Mouse (Mus musculus): ENCODE data around the gene Akr1c6.

GRCm38 (mm10) chr13:4385541-4385940 is 48.6 kb upstream of the Akr1c6 start:
- TF ChIP-seq CTCF (IDR thresholded peaks at IDR 0.05; ENCODE audit: low read depth) = no peak
- no peak for TF ChIP-seq EP300 (optimal IDR thresholded peaks at IDR 0.05)
